Mouse (Mus musculus) embryonic facial prominence, embryonic 13.5 days (tissue): ENCODE data around the gene Macrod2. TPM values are rescaled to one million over a fixed set of nuclear protein-coding genes. Genes with fewer than 3 reads are reported as not detected.

Source experiments
- ATAC-seq: fragments of 200-750 bp; cut with Nextera tagmentation; 2 replicates; pipeline ENCODE4 v1.8.0; 2017; ENCODE audit warnings: low read depth; ENCODE audit not compliant: insufficient number of reproducible peaks, insufficient read depth, low FRiP score, low TSS enrichment
- H3K27ac ChIP-seq: fragments of 300-500 bp; sonication (generic); 2 replicates; pipeline ENCODE4 v1.5.1; 2015; ENCODE audit warnings: moderate library complexity, mild to moderate bottlenecking, inconsistent platforms
- H3K27me3 ChIP-seq: fragments of 300-500 bp; sonication (generic); 2 replicates; pipeline ENCODE4 v1.6.1; 2015; ENCODE audit warnings: mild to moderate bottlenecking, inconsistent platforms
- H3K36me3 ChIP-seq: fragments of 300-500 bp; sonication (generic); 2 replicates; pipeline ENCODE4 v1.6.1; 2015; ENCODE audit warnings: mild to moderate bottlenecking, inconsistent platforms
- H3K4me1 ChIP-seq: fragments of 300-500 bp; sonication (generic); 2 replicates; pipeline ENCODE4 v1.6.1; 2015; ENCODE audit warnings: inconsistent platforms
- H3K4me2 ChIP-seq: fragments of 300-500 bp; sonication (generic); 2 replicates; pipeline ENCODE4 v1.6.1; 2015; ENCODE audit warnings: moderate library complexity, mild to moderate bottlenecking, inconsistent platforms
- H3K4me3 ChIP-seq: fragments of 300-500 bp; sonication (generic); 2 replicates; pipeline ENCODE4 v1.5.1; 2015; ENCODE audit warnings: mild to moderate bottlenecking, inconsistent platforms
- H3K9ac ChIP-seq: fragments of 300-500 bp; sonication (generic); 2 replicates; pipeline ENCODE4 v1.6.1; 2015; ENCODE audit warnings: mild to moderate bottlenecking, inconsistent platforms
- H3K9me3 ChIP-seq: fragments of 300-500 bp; sonication (generic); 2 replicates; pipeline ENCODE4 v1.6.1; 2016; ENCODE audit warnings: inconsistent platforms
- WGBS: fragments of 180-500 bp; shearing (Covaris S2); methylation state at CpG from one replicate; pipeline ENCODE4 v1.1.7; 2015; ENCODE audit warnings: mixed read lengths; 5-methylcytosine and 5-hydroxymethylcytosine counted together
- polyA plus RNA-seq: library from polyadenylated mRNA; unstranded; fragments of >200 nt; fragmentation: Nextera tagmentation; extraction: Ambion mirVana; gene quantifications from 2 replicates; pipeline ENCODE4 v1.2.1, GENCODE M21; 2015

Macrod2 gene
- polyA plus RNA-seq, 1 experiment from 2014 or later = 44.8 TPM

- WGBS = 69% methylated on average over 8 of the region's 8 CpGs
- Histone ChIP-seq H3K36me3 (no peaks in the 10 kb centered on the region), H3K4me3 (no peak overlapping the region), H3K27me3 (no peaks in the 10 kb centered on the region), H3K4me2 (no peak overlapping the region), H3K9ac (no peak overlapping the region), H3K9me3 (no peaks in the 10 kb centered on the region), H3K4me1 (no peaks in the 10 kb centered on the region; the same call in 1 of the 2 replicates), H3K27ac (no peak overlapping the region)
- no peak for ATAC-seq
Measured at GRCm38 (mm10) chr2:141013443-141014165, 618.5 kb downstream of the Macrod2 start.

GRCm38 (mm10) chr2:141022971-141023370 is 627.9 kb downstream of the Macrod2 start:
- no peak for ATAC-seq
- Histone ChIP-seq H3K27ac (no peak overlapping the region), H3K9ac (no peak overlapping the region), H3K9me3 (no peaks in the 10 kb centered on the region), H3K4me1 (no peaks in the 10 kb centered on the region), H3K4me2 (no peak overlapping the region), H3K27me3 (no peaks in the 10 kb centered on the region), H3K4me3 (no peak overlapping the region), H3K36me3 (no peaks in the 10 kb centered on the region)
- 57% methylated on average over 4 of the region's 4 CpGs for WGBS

GRCm38 (mm10) chr2:141023916-141024315 is 628.8 kb downstream of the Macrod2 start:
- H3K9me3 ChIP-seq = no peaks in the 10 kb centered on the region
- no peaks in the 10 kb centered on the region for H3K36me3 ChIP-seq
- H3K27ac ChIP-seq = no peak overlapping the region
- no peak overlapping the region for H3K9ac ChIP-seq
- no peak overlapping the region for H3K4me3 ChIP-seq
- ATAC-seq = no peak
- 53% methylated on average over 7 of the region's 7 CpGs for WGBS
- H3K27me3 ChIP-seq = no peaks in the 10 kb centered on the region
- H3K4me1 ChIP-seq = no peaks in the 10 kb centered on the region
- no peak overlapping the region for H3K4me2 ChIP-seq

- H3K4me3 ChIP-seq = no peak overlapping the region
- 47% methylated on average over 6 of the region's 6 CpGs for WGBS
- H3K4me2 ChIP-seq = no peak overlapping the region
- no peak overlapping the region for H3K9ac ChIP-seq
- no peak overlapping the region for H3K27ac ChIP-seq
- no peaks in the 10 kb centered on the region for H3K4me1 ChIP-seq
- no peak for ATAC-seq
- no peaks in the 10 kb centered on the region for H3K27me3 ChIP-seq
- no peaks in the 10 kb centered on the region for H3K36me3 ChIP-seq
- no peaks in the 10 kb centered on the region for H3K9me3 ChIP-seq
Measured at GRCm38 (mm10) chr2:141024316-141025043, 629.4 kb downstream of the Macrod2 start.

GRCm38 (mm10) chr2:141056685-141057454 is 661.8 kb downstream of the Macrod2 start:
- no peak for ATAC-seq
- 9% methylated on average over 4 of the region's 4 CpGs for WGBS
- H3K27ac ChIP-seq = no peak overlapping the region

GRCm38 (mm10) chr2:141057455-141057833 is 662.3 kb downstream of the Macrod2 start:
- H3K4me1 ChIP-seq = no peaks in the 10 kb centered on the region
- H3K27me3 ChIP-seq = no peaks in the 10 kb centered on the region
- no peaks in the 10 kb centered on the region for H3K9me3 ChIP-seq
- WGBS = 34% methylated on average over 4 of the region's 4 CpGs
- no peak overlapping the region for H3K9ac ChIP-seq
- no peak overlapping the region for H3K4me2 ChIP-seq
- no peaks in the 10 kb centered on the region for H3K36me3 ChIP-seq
- H3K27ac ChIP-seq = no peak overlapping the region
- no peak for ATAC-seq
- no peak overlapping the region for H3K4me3 ChIP-seq

More at GRCm38 (mm10) chr2:141056685-141057454, 661.8 kb downstream of the Macrod2 start:
- H3K4me2 ChIP-seq = no peak overlapping the region
- no peaks in the 10 kb centered on the region for H3K9me3 ChIP-seq
- H3K9ac ChIP-seq = no peak overlapping the region
- no peak overlapping the region for H3K4me3 ChIP-seq
- no peaks in the 10 kb centered on the region for H3K36me3 ChIP-seq
- 0 out of 2 replicates have a peak, but pooled peaks cover 3% of the 10 kb centered on the region for H3K4me1 ChIP-seq
- H3K27me3 ChIP-seq = no peaks in the 10 kb centered on the region

- H3K4me1 ChIP-seq = no peaks in the 10 kb centered on the region
- no peak overlapping the region for H3K9ac ChIP-seq
- H3K36me3 ChIP-seq = no peaks in the 10 kb centered on the region
- 78% methylated on average over 8 of the region's 8 CpGs for WGBS
- H3K4me2 ChIP-seq = no peak overlapping the region
- no peak for ATAC-seq
- no peaks in the 10 kb centered on the region for H3K9me3 ChIP-seq
- H3K27me3 ChIP-seq = no peaks in the 10 kb centered on the region
- no peak overlapping the region for H3K4me3 ChIP-seq
- no peak overlapping the region for H3K27ac ChIP-seq
Measured at GRCm38 (mm10) chr2:141073981-141074855, 679.1 kb downstream of the Macrod2 start.

GRCm38 (mm10) chr2:141078221-141078620 is 683.1 kb downstream of the Macrod2 start:
- Histone ChIP-seq H3K9me3 (no peaks in the 10 kb centered on the region), H3K27ac (no peak overlapping the region), H3K27me3 (no peaks in the 10 kb centered on the region), H3K36me3 (no peaks in the 10 kb centered on the region), H3K4me1 (no peaks in the 10 kb centered on the region), H3K4me3 (no peak overlapping the region), H3K9ac (no peak overlapping the region), H3K4me2 (no peak overlapping the region)
- no peak for ATAC-seq

- no peaks in the 10 kb centered on the region for H3K9me3 ChIP-seq
- no peak overlapping the region for H3K4me2 ChIP-seq
- H3K4me3 ChIP-seq = no peak overlapping the region
- H3K9ac ChIP-seq = no peak overlapping the region
- no peak for ATAC-seq
- no peaks in the 10 kb centered on the region for H3K4me1 ChIP-seq
- 65% methylated on average over 3 of the region's 3 CpGs for WGBS
- H3K36me3 ChIP-seq = no peaks in the 10 kb centered on the region
- H3K27me3 ChIP-seq = no peaks in the 10 kb centered on the region
- no peak overlapping the region for H3K27ac ChIP-seq
Measured at GRCm38 (mm10) chr2:141091320-141091719, 696.2 kb downstream of the Macrod2 start.

GRCm38 (mm10) chr2:141117579-141117978 is 722.5 kb downstream of the Macrod2 start:
- Histone ChIP-seq H3K9me3 (no peaks in the 10 kb centered on the region), H3K27ac (no peak overlapping the region), H3K4me2 (no peak overlapping the region), H3K27me3 (no peaks in the 10 kb centered on the region), H3K9ac (no peak overlapping the region), H3K4me1 (no peaks in the 10 kb centered on the region), H3K4me3 (no peak overlapping the region), H3K36me3 (no peaks in the 10 kb centered on the region)
- no peak for ATAC-seq
- WGBS = 63% methylated on average over 1 of the region's 1 CpGs

GRCm38 (mm10) chr2:141123875-141124274 is 728.8 kb downstream of the Macrod2 start:
- H3K4me3 ChIP-seq = no peak overlapping the region
- no peak for ATAC-seq
- no peak overlapping the region for H3K4me2 ChIP-seq
- WGBS = 85% methylated on average over 1 of the region's 1 CpGs
- no peaks in the 10 kb centered on the region for H3K4me1 ChIP-seq
- H3K9me3 ChIP-seq = no peaks in the 10 kb centered on the region
- no peak overlapping the region for H3K9ac ChIP-seq
- no peaks in the 10 kb centered on the region for H3K36me3 ChIP-seq
- H3K27ac ChIP-seq = no peak overlapping the region
- no peaks in the 10 kb centered on the region for H3K27me3 ChIP-seq
